ENCODE assay signal across 8 mouse cellular contexts in genomic region chr1:127869276-127869675, GRCm38 (mm10). TPM values are rescaled to one million over a fixed set of nuclear protein-coding genes. Genes with fewer than 3 reads are reported as not detected.
DNase-seq lines count a peak whose midpoint lies in the region; ATAC-seq lines count a peak whose summit lies in the region.

No protein-coding gene starts in this region.

- no peak; the same call in 1 of the 2 replicates for ATAC-seq in erythroblast, adult 5-6 weeks (replicated peaks; ENCODE audit: low FRiP score, poor library complexity, severe bottlenecking)
- ATAC-seq in liver, embryonic 12.5 days = no peak
- ATAC-seq in megakaryocyte-erythroid progenitor cell, adult 5-6 weeks (replicated peaks; ENCODE audit: low FRiP score, low TSS enrichment, poor library complexity, severe bottlenecking) = no peak

- peak overlapping the region; percentile 76 for H3K9ac ChIP-seq in liver, embryonic 12.5 days

- peak; percentile 21 for DNase-seq in A20 (ENCODE audit: low read depth, low spot score)
- no peak for DNase-seq in forebrain, embryonic 10.5 days (ENCODE audit: extremely low spot score, low spot score)
- no peak for DNase-seq in left cerebral cortex, postnatal 36 days (ENCODE audit: low spot score in 2 of 2)
- no peak for DNase-seq in B cell, adult 2 months

- peak overlapping the region; percentile 77 for H3K4me2 ChIP-seq in liver, embryonic 12.5 days

- H3K4me1 ChIP-seq in erythroblast, embryonic 14.5 days (ENCODE audit: control insufficient read depth) = peaks cover 26% of the 10 kb centered on the region
- H3K4me1 ChIP-seq in forebrain, embryonic 10.5 days = peaks cover 12% of the 10 kb centered on the region
- H3K4me1 ChIP-seq in liver, embryonic 12.5 days = peaks cover 21% of the 10 kb centered on the region

- peak overlapping the region; percentile 93 for H3K4me3 ChIP-seq in erythroblast, embryonic 14.5 days (replicated peaks)
- peak overlapping the region; percentile 85 for H3K4me3 ChIP-seq in forebrain, embryonic 10.5 days
- peak overlapping the region; percentile 78 for H3K4me3 ChIP-seq in liver, embryonic 12.5 days

- H3K27ac ChIP-seq in forebrain, embryonic 10.5 days = peak overlapping the region; percentile 88; the same call in 1 of the 2 replicates
- H3K27ac ChIP-seq in liver, embryonic 12.5 days = peak overlapping the region; percentile 78

- peaks cover 33% of the 10 kb centered on the region for H3K36me3 ChIP-seq in erythroblast, embryonic 14.5 days (ENCODE audit: control insufficient read depth)
- peaks cover 35% of the 10 kb centered on the region for H3K36me3 ChIP-seq in forebrain, embryonic 10.5 days (replicated peaks)
- peaks cover 29% of the 10 kb centered on the region for H3K36me3 ChIP-seq in liver, embryonic 12.5 days

- H3K9me3 ChIP-seq in erythroblast, embryonic 14.5 days (ENCODE audit: control insufficient read depth, low read length) = no peaks in the 10 kb centered on the region
- H3K9me3 ChIP-seq in forebrain, embryonic 10.5 days = no peaks in the 10 kb centered on the region
- no peaks in the 10 kb centered on the region for H3K9me3 ChIP-seq in liver, embryonic 12.5 days (replicated peaks)

- WGBS in forebrain, embryonic 10.5 days = 52% methylated on average over 8 of the region's 8 CpGs
- WGBS in liver, embryonic 12.5 days (ENCODE audit: insufficient replicate concordance) = 32% methylated on average over 8 of the region's 8 CpGs

- no peaks in the 10 kb centered on the region for H3K27me3 ChIP-seq in erythroblast, embryonic 14.5 days (ENCODE audit: control insufficient read depth)
- H3K27me3 ChIP-seq in forebrain, embryonic 10.5 days (ENCODE audit: poor library complexity, severe bottlenecking) = no peaks in the 10 kb centered on the region
- H3K27me3 ChIP-seq in liver, embryonic 12.5 days (replicated peaks) = no peaks in the 10 kb centered on the region

- intact Hi-C loops in left cerebral cortex, postnatal 36 days (cut with DNase I) = loop anchor here (10.0 kb wide), 1 partner anchor 94 kb away; the partner anchor contains the start of gene Ccnt2

RNA-seq across cellular contexts. Expression of gene Rab3gap1, which starts 0.7 kb away (rescaled TPM):
- 1.3 and 2.0 TPM in 2 replicates for polyA plus RNA-seq in erythroblast, embryonic 14.5 days (2012)
- 6.9 and 21.9 TPM in 2 replicates for total RNA-seq in erythroblast, adult 5-6 weeks (2015; ENCODE audit: low replicate concordance)
- 14.0 and 26.8 TPM in 2 replicates for total RNA-seq in erythroblast, adult 5-6 weeks (2017; ENCODE audit: low replicate concordance)
- polyA plus RNA-seq in forebrain, embryonic 10.5 days (2016; fragmentation: Nextera tagmentation; extraction: Ambion mirVana) = 15.5 and 15.7 TPM in 2 replicates
- polyA plus RNA-seq in liver, embryonic 12.5 days (2016; fragmentation: Nextera tagmentation; extraction: Ambion mirVana) = 13.3 and 13.5 TPM in 2 replicates
- total RNA-seq in megakaryocyte-erythroid progenitor cell, adult 5-6 weeks (2014; fragmentation: Nextera tagmentation) = 24.0 and 25.4 TPM in 2 replicates
- total RNA-seq in megakaryocyte-erythroid progenitor cell, adult 5-6 weeks (2017) = 40.7 and 53.1 TPM in 2 replicates
- total RNA-seq in left cerebral cortex, postnatal 36 days (2021) = 10 to 100 TPM; 72.2 to 78.2 TPM

RNA-seq across cellular contexts. Expression of gene Map3k19, which starts 14.4 kb away (rescaled TPM):
- polyA plus RNA-seq in erythroblast, embryonic 14.5 days (2012) = not detected in 2 replicates
- total RNA-seq in erythroblast, adult 5-6 weeks (2015; ENCODE audit: low replicate concordance) = not detected in 2 replicates
- not detected in 2 replicates for total RNA-seq in erythroblast, adult 5-6 weeks (2017; ENCODE audit: low replicate concordance)
- not detected in 2 replicates for polyA plus RNA-seq in forebrain, embryonic 10.5 days (2016; fragmentation: Nextera tagmentation; extraction: Ambion mirVana)
- polyA plus RNA-seq in liver, embryonic 12.5 days (2016; fragmentation: Nextera tagmentation; extraction: Ambion mirVana) = not detected in 2 replicates
- 0.24 TPM in 1 of 2 replicates, not detected in the other for total RNA-seq in megakaryocyte-erythroid progenitor cell, adult 5-6 weeks (2014; fragmentation: Nextera tagmentation)
- total RNA-seq in megakaryocyte-erythroid progenitor cell, adult 5-6 weeks (2017) = not detected in 2 replicates
- total RNA-seq in left cerebral cortex, postnatal 36 days (2021) = 1 to 10 TPM; 4.4 to 8.7 TPM

Comparison
In these comparisons a context has a peak if more than half of its experiments do, and no peak if none do; other contexts are left out.
1. RNA of gene Map3k19, which starts 14.4 kb away (total RNA-seq): 4.4 to 8.7 TPM in left cerebral cortex, postnatal 36 days; 0.24 TPM in megakaryocyte-erythroid progenitor cell, adult 5-6 weeks and not detected in erythroblast, adult 5-6 weeks; every median in the first group is over 4 times any median in the second.
2. Peak in every context shown above with its lines, with median percentiles within 50 percentile points of each other: H3K4me3 ChIP-seq.